Mouse (Mus musculus) liver, embryonic 13.5 days (tissue): ENCODE data around the gene Ddah2. TPM values are rescaled to one million over a fixed set of nuclear protein-coding genes. Genes with fewer than 3 reads are reported as not detected.

Experiments used
- ATAC-seq: fragments of 200-750 bp; cut with Nextera tagmentation; 2 replicates; pipeline ENCODE4 v1.8.0; 2017; ENCODE audit warnings: low read depth, mild to moderate bottlenecking, moderate number of reproducible peaks, moderate library complexity
- DNase-seq: peaks from one replicate; pipeline ENCODE4 v3.0.0; 2022
- H3K27ac ChIP-seq: fragments of 300-500 bp; sonication (generic); 2 replicates; pipeline ENCODE4 v1.5.1; 2015; ENCODE audit warnings: moderate library complexity, mild to moderate bottlenecking, inconsistent platforms
- H3K27me3 ChIP-seq: fragments of 300-500 bp; sonication (generic); 2 replicates; pipeline ENCODE4 v1.6.1; 2015; ENCODE audit warnings: mild to moderate bottlenecking, inconsistent platforms
- H3K36me3 ChIP-seq: fragments of 300-500 bp; sonication (generic); 2 replicates; pipeline ENCODE4 v1.6.1; 2015; ENCODE audit warnings: mild to moderate bottlenecking, inconsistent platforms
- H3K4me1 ChIP-seq: fragments of 300-500 bp; sonication (generic); replicated peaks from 2 replicates; pipeline ENCODE4 v1.6.1; 2015; ENCODE audit warnings: inconsistent platforms
- H3K4me2 ChIP-seq: fragments of 300-500 bp; sonication (generic); 2 replicates; pipeline ENCODE4 v1.6.1; 2015; ENCODE audit warnings: inconsistent platforms, mild to moderate bottlenecking, moderate library complexity
- H3K4me3 ChIP-seq: fragments of 300-500 bp; sonication (generic); replicated peaks from 2 replicates; pipeline ENCODE4 v1.5.1; 2015; ENCODE audit warnings: mild to moderate bottlenecking, inconsistent platforms
- H3K9ac ChIP-seq: fragments of 300-500 bp; sonication (generic); 2 replicates; pipeline ENCODE4 v1.6.1; 2015; ENCODE audit warnings: mild to moderate bottlenecking, inconsistent platforms
- H3K9me3 ChIP-seq: fragments of 300-500 bp; sonication (generic); replicated peaks from 2 replicates; pipeline ENCODE4 v1.6.1; 2016; ENCODE audit warnings: inconsistent platforms
- WGBS: fragments of 180-500 bp; shearing (Covaris S2); methylation state at CpG from one replicate; pipeline ENCODE4 v1.1.7; 2015; ENCODE audit not compliant: insufficient replicate concordance; 5-methylcytosine and 5-hydroxymethylcytosine counted together
- polyA plus RNA-seq: library from polyadenylated mRNA; unstranded; fragments of >200 nt; fragmentation: Nextera tagmentation; extraction: Ambion mirVana; gene quantifications from 2 replicates; pipeline ENCODE4 v1.2.1, GENCODE M21; 2015

The Ddah2 gene
- polyA plus RNA-seq, 1 experiment from 2014 or later = 28.9 TPM

GRCm38 (mm10) chr17:35068213-35068914 lies 9.5 kb downstream of the Ddah2 start:
- peaks cover 37% of the 10 kb centered on the region for H3K4me1 ChIP-seq
- WGBS = 69% methylated on average over 17 of the region's 17 CpGs
- H3K4me2 ChIP-seq = no peak overlapping the region
- no peak for DNase-seq
- ATAC-seq = no peak
- H3K4me3 ChIP-seq = no peak overlapping the region
- no peaks in the 10 kb centered on the region for H3K36me3 ChIP-seq
- H3K27ac ChIP-seq = no peak overlapping the region
- H3K27me3 ChIP-seq = peaks cover 76% of the 10 kb centered on the region
- no peaks in the 10 kb centered on the region for H3K9me3 ChIP-seq
- H3K9ac ChIP-seq = no peak overlapping the region

DNA sequence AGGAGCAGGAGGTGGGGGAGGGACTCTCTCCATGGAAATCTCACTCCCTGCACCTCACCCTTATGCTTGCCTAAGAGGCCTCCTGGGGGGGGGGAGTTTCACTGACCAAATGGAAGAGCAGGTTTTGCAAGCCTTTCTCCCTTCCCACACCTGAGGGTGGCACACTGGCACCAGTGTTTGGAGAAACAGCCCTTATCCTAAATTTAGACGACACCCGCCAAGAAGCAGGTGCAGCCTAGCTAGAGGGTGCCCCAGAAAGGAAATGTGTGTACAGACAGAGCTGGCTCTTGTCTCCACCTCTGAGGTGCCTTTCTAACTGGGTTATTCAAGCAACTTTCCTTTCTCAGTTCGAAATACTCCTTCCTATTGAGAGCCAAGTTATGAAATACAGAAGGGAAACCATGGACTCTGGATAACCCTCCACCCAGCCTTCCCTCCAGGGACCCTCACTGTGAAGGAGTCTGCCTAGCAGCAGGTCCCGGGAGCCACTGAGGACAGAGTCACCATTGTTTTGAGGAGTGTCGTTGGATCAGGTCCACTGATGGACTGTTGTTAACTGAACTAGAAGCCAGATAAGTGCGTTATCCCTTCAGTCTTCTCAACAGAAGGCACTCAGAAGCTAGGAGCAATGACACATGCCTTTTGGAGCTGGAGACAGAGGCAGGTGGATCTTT lies 11.9 kb downstream of the Ddah2 start:
- H3K4me1 ChIP-seq = peaks cover 28% of the 10 kb centered on the region
- H3K4me2 ChIP-seq = no peak overlapping the region
- H3K9me3 ChIP-seq = no peaks in the 10 kb centered on the region
- no peak overlapping the region for H3K4me3 ChIP-seq
- H3K27me3 ChIP-seq = peaks cover 62% of the 10 kb centered on the region
- DNase-seq = no peak
- 38% methylated on average over 6 of the region's 6 CpGs for WGBS
- no peak overlapping the region for H3K27ac ChIP-seq
- no peaks in the 10 kb centered on the region for H3K36me3 ChIP-seq
- no peak overlapping the region for H3K9ac ChIP-seq
- no peak for ATAC-seq

GRCm38 (mm10) chr17:35071454-35071853 lies 12.6 kb downstream of the Ddah2 start:
- Histone ChIP-seq H3K27ac (no peak overlapping the region), H3K9ac (no peak overlapping the region), H3K9me3 (no peaks in the 10 kb centered on the region), H3K4me3 (no peak overlapping the region), H3K27me3 (peaks cover 54% of the 10 kb centered on the region), H3K4me1 (peaks cover 23% of the 10 kb centered on the region), H3K4me2 (no peak overlapping the region), H3K36me3 (no peaks in the 10 kb centered on the region)
- DNase-seq = no peak
- ATAC-seq = no peak
- WGBS = 71% methylated on average over 9 of the region's 9 CpGs

DNA sequence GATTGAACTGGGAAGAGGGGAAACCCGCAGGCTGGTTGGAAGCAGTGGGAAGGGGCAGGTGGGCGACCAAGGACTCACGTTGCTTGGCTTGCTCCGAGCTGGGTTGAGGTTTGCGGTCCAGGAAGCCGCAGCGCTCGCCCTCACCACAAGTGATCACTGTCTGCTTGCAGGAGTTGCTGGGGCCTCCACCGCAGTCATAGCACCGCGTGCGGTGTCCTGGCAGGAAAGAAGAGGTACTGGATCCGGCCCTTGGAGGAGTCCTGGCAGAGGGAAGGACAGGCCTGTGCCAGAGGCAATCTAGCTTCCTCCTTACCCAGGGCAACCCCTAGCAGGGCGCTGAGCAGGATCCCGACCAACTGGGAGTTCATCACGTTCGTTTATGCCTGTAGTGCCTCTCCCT lies 15.3 kb downstream of the Ddah2 start:
- peaks cover 45% of the 10 kb centered on the region for H3K27me3 ChIP-seq
- DNase-seq (no peak), ATAC-seq (no peak; the same call in 1 of the 2 replicates)
- 20% methylated on average over 17 of the region's 17 CpGs for WGBS
- H3K36me3 ChIP-seq = no peaks in the 10 kb centered on the region
- H3K9me3 ChIP-seq = no peaks in the 10 kb centered on the region
- no peak overlapping the region for H3K27ac ChIP-seq
- H3K4me1 ChIP-seq = peaks cover 41% of the 10 kb centered on the region
- no peak overlapping the region for H3K4me2 ChIP-seq
- H3K9ac ChIP-seq = 0 out of 2 replicates have a peak overlapping the region, but pooled peaks have one; percentile 6
- H3K4me3 ChIP-seq = no peak overlapping the region

GRCm38 (mm10) chr17:35076507-35077176 lies 17.8 kb downstream of the Ddah2 start, which contains the start of gene Ly6g6e:
Gene Ly6g6e (plus strand): TSS chr17:35076902.
- DNase-seq (no peak), ATAC-seq (no peak)
- no peak within 1 kb of the TSS for H3K27ac ChIP-seq
- WGBS = 41% methylated on average over 10 of the region's 10 CpGs
- 0 out of 2 replicates have a peak within 1 kb of the TSS, but pooled peaks have one; percentile 28 for H3K9ac ChIP-seq
- H3K4me2 ChIP-seq = peak within 1 kb of the TSS; percentile 32
- H3K4me1 ChIP-seq = peaks cover 56% of the 10 kb centered on the region
- no peaks in the 10 kb centered on the region for H3K9me3 ChIP-seq
- H3K4me3 ChIP-seq = no peak within 1 kb of the TSS; the same call in 1 of the 2 replicates
- H3K36me3 ChIP-seq = no peaks in the 10 kb centered on the region
- H3K27me3 ChIP-seq = peaks cover 35% of the 10 kb centered on the region

DNA sequence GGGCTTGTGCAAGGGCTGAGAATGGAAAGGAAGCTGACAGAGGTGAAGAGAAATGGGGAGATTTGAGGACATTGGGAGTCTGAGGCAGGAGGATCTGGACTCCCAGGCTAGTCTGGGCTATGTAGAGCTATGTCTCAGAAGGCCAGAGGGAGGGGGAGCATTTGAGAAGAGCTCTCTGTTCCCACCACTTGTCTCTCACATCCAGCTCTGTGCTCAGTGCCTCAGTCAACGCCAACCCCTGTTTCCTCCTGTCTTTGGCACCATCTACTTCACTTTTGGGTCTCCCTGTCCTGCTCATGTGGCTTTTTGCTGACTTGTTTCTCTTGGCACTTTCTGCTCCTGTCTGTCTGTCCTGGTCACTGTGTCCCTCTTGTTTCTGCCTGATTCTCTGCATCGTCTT lies 18.4 kb downstream of the Ddah2 start:
- peaks cover 56% of the 10 kb centered on the region for H3K4me1 ChIP-seq
- ATAC-seq (no peak), DNase-seq (no peak)
- H3K9ac ChIP-seq = no peak overlapping the region
- H3K4me3 ChIP-seq = no peak overlapping the region
- WGBS = 27% methylated on average over 2 of the region's 2 CpGs
- H3K9me3 ChIP-seq = no peaks in the 10 kb centered on the region
- no peaks in the 10 kb centered on the region for H3K36me3 ChIP-seq
- no peak overlapping the region for H3K27ac ChIP-seq
- H3K4me2 ChIP-seq = peak overlapping the region; percentile 32; the same call in 1 of the 2 replicates
- H3K27me3 ChIP-seq = peaks cover 31% of the 10 kb centered on the region

DNA sequence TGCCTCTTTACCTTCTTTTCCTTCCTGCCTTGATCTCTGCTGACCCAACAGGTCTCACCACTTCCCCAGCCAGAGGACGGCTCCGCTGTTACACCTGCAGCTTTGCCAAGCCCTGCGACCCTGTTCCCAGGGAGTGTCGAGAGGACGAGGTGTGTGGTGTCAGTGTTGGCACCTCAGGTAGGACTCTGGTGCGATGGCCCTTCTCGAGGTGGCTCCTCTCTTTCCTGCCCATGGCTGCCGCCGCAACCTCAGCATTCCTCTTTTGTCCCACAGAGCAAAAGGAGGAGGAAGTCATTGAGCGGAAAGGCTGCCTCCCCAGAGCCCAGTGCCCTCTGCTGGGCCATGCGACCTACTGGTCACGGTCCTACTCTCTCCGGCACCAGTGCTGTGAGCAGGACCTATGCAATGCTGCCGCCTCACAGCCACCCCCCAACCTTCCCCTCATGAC lies 19.0 kb downstream of the Ddah2 start, which contains the start of gene Ly6g6d:
Gene Ly6g6d, minus strand, starts transcription at position 280 of the 448 bp plus-strand sequence.
- Histone ChIP-seq H3K27me3 (peaks cover 29% of the 10 kb centered on the region), H3K9ac (0 out of 2 replicates have a peak within 1 kb of the TSS, but pooled peaks have one; percentile 28), H3K4me3 (no peak within 1 kb of the TSS; the same call in 1 of the 2 replicates), H3K36me3 (no peaks in the 10 kb centered on the region), H3K27ac (no peak within 1 kb of the TSS), H3K9me3 (no peaks in the 10 kb centered on the region), H3K4me2 (peak within 1 kb of the TSS; percentile 32), H3K4me1 (peaks cover 56% of the 10 kb centered on the region)
- DNase-seq (no peak), ATAC-seq (no peak)
- WGBS = 13% methylated on average over 14 of the region's 14 CpGs

GRCm38 (mm10) chr17:35079778-35080177 lies 20.9 kb downstream of the Ddah2 start:
- peak overlapping the region; percentile 73 for H3K4me2 ChIP-seq
- ATAC-seq (peak; percentile 98), DNase-seq (peak; percentile 77)
- H3K4me1 ChIP-seq = peaks cover 53% of the 10 kb centered on the region
- H3K4me3 ChIP-seq = peak overlapping the region; percentile 37
- peak overlapping the region; percentile 64 for H3K9ac ChIP-seq
- no peaks in the 10 kb centered on the region for H3K36me3 ChIP-seq
- peaks cover 17% of the 10 kb centered on the region; the same call in 1 of the 2 replicates for H3K27me3 ChIP-seq
- 10% methylated on average over 9 of the region's 9 CpGs for WGBS
- peak overlapping the region; percentile 88 for H3K27ac ChIP-seq
- H3K9me3 ChIP-seq = no peaks in the 10 kb centered on the region

DNA sequence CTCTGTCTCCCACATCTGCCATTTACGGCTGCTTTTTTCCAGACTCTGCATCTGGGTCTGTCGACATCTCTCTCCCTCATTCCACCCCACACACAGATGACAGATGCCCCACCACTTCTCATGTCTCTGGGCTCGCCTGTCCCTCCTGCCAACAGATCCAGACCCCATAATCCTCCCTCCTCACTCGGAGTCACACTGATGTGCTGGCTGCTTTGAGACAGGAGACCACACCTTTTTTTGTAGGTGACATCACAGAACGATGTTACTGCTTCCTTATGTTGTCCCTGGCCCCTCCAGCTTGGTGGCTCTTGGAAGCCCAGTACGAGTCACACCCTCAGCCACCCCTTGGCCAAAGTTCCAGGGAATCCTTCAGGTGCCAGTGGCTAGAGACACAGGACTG lies 21.4 kb downstream of the Ddah2 start:
- Histone ChIP-seq H3K9ac (peak overlapping the region; percentile 64), H3K9me3 (no peaks in the 10 kb centered on the region), H3K4me3 (peak overlapping the region; percentile 37), H3K4me2 (peak overlapping the region; percentile 73), H3K4me1 (peaks cover 57% of the 10 kb centered on the region), H3K36me3 (no peaks in the 10 kb centered on the region), H3K27me3 (peaks cover 17% of the 10 kb centered on the region; the same call in 1 of the 2 replicates), H3K27ac (peak overlapping the region; percentile 88)
- 21% methylated on average over 6 of the region's 6 CpGs for WGBS
- DNase-seq (peak; percentile 22), ATAC-seq (peak; percentile 63)

GRCm38 (mm10) chr17:35080710-35081109 lies 21.9 kb downstream of the Ddah2 start:
- 81% methylated on average over 4 of the region's 4 CpGs for WGBS
- peaks cover 62% of the 10 kb centered on the region for H3K4me1 ChIP-seq
- no peaks in the 10 kb centered on the region for H3K9me3 ChIP-seq
- peak overlapping the region; percentile 73 for H3K4me2 ChIP-seq
- H3K9ac ChIP-seq = peak overlapping the region; percentile 64
- no peak overlapping the region for H3K4me3 ChIP-seq
- ATAC-seq (no peak), DNase-seq (no peak)
- H3K27me3 ChIP-seq = peaks cover 17% of the 10 kb centered on the region; the same call in 1 of the 2 replicates
- peak overlapping the region; percentile 88 for H3K27ac ChIP-seq
- H3K36me3 ChIP-seq = no peaks in the 10 kb centered on the region
